Mouse (Mus musculus): ENCODE results near the gene Irf8.
A peak's percentile ranks its signal among the peaks of the same experiment; 100 is the strongest.

Gene Irf8

GRCm38 (mm10) chr8:120735770-120736481 lies at the start of gene Irf8:
Irf8 (plus strand) TSS chr8:120736358.
- DNase-seq: peak; percentile 92 to 93

- no peak for DNase-seq
Observed at GRCm38 (mm10) chr8:120686576-120686975, 49.6 kb upstream of the Irf8 start.

- DNase-seq: peak; percentile 40 to 68
Observed at GRCm38 (mm10) chr8:120687786-120688185, 48.4 kb upstream of the Irf8 start.

GRCm38 (mm10) chr8:120688511-120688910 lies 47.6 kb upstream of the Irf8 start:
- no peak for DNase-seq

- no peak for DNase-seq
Observed at GRCm38 (mm10) chr8:120692934-120693333, 43.2 kb upstream of the Irf8 start.

DNA sequence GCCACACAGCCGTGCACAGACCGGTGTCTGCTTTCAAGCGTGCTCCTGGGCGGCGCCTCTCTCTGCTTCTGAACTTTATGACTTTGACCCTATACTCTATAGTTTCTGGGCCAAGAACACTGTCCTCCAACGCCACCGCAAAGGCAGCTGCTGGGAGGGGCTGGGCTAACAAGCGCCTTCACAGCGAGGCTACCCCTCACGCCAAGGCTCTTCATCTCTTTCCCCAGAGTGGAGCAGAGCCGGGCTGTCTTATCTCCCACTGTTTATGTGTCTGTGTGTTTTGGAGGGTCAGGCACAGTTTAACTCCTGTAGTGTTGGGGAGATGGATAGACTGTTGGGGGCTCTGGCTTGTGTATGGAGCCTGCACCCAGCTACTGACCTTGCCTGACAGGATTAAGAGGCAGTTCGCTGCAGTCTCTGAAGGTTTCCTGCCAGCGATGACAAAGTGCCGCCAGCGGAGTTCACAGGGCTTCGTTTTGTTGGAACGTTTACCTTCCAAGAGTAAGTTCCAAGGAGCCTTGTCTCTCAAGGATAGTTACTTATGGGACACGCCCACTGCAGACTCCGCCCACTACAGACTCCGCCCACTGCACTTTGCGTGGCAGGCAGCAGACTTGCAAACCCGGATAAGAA lies 42.2 kb upstream of the Irf8 start:
- peak; percentile 68 to 87 for DNase-seq

GRCm38 (mm10) chr8:120696401-120697153 lies 39.6 kb upstream of the Irf8 start:
- peak; percentile 73 to 91 for DNase-seq

DNA sequence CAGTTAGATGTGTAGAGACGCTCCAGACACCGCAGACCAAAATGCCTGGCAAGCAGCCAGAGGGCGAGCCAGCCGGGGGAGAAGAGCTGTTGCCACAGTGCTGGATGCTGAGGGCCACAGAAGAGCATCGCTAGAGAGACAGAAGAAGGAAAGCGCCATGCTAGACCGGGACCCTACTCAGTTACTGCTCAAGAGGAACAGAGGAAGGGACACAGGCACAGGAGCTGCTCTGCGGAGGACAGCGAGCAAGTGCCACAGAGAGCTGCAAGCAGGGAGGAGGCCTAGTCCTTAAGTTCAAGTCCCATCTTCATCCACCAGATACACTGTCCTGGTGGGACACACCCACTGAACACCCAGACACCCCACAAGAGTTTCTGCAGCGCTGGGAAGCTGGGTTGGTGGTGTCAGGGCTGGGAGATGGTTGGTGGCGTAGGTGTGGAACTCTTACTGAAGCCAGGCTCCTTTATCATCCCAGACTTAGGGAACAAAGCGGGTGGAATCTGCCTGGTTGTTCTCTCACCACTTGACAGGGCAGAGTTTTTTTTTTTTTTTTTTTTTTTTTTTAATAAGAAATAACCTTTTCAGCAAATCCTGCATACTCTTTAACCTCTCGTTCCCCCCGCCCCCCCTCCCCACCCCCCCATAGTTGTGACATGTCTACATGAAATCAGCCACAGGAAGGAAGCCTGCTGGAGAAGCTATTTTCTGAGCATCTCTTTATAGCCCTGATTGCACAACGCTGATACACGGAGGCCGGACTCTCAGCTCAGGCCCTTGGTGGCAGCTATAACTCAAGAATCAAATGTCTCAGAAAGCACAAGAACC lies 38.8 kb upstream of the Irf8 start:
- peak; percentile 71 to 87 for DNase-seq

DNA sequence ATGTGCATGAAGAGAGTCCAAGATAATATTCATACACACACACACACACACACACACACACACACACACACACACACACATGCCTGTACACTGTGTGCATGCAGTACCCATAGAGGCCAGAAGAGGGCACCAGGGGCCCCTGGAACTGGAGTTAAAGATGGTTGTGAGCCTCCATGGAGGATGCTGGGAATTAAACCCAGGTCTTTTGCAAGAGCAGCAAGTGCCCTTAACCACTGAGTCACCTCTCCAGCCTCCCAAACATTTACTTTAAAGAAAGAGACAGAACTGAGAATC lies 38.2 kb upstream of the Irf8 start:
- no peak for DNase-seq

GRCm38 (mm10) chr8:120698426-120698825 lies 37.7 kb upstream of the Irf8 start:
- peak in 1 of 2 experiments; percentile 57 for DNase-seq

GRCm38 (mm10) chr8:120699079-120699478 lies 37.1 kb upstream of the Irf8 start:
- DNase-seq: peak in 1 of 2 experiments; percentile 55

DNA sequence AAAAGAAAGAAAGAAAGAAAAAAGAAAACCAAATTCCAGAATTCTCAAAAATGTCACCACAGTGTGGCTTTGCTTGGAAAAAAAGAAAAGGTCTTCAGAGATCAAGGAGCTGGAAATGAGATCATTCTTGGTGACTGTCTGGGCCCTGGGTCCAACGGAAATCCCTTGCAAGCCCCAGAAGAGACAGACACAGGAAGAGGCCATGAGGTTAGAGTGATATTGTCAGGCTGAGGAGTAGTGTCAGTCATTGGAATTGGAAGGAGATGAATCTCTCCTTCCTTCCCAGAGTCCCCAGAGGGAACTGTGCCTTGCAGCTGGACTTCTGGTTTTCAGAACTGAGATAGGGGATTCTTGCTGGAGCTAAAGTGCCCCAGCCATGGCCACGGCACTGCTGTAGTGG lies 36.6 kb upstream of the Irf8 start:
- DNase-seq: no peak

GRCm38 (mm10) chr8:120700053-120700452 lies 36.1 kb upstream of the Irf8 start:
- DNase-seq: no peak

GRCm38 (mm10) chr8:120701758-120702465 lies 34.2 kb upstream of the Irf8 start:
- no peak for DNase-seq

DNA sequence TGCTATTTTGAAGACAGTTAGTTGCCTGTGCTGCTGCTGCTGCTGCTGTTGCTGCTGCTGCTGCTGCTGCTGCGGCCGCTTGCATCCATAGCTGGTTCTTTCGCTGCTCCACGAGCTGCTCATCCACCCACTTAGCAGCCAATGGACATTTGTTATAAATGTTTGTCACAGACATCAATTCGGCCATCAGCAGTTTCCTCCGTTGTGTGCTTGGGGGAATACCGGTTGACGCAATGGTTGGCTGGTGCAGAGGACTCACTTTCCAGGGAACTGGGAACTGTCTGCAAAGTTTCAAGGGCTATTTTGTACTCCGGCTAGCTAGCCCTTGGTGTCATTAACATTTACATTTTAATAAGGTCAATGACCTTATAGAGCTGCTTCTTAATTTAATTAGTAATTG lies 32.0 kb upstream of the Irf8 start:
- DNase-seq: peak; percentile 50 to 66

GRCm38 (mm10) chr8:120705163-120705562 lies 31.0 kb upstream of the Irf8 start:
- DNase-seq: no peak

GRCm38 (mm10) chr8:120706193-120706592 lies 30.0 kb upstream of the Irf8 start:
- no peak for DNase-seq

- DNase-seq: no peak
Observed at GRCm38 (mm10) chr8:120709176-120709575, 27.0 kb upstream of the Irf8 start.

DNA sequence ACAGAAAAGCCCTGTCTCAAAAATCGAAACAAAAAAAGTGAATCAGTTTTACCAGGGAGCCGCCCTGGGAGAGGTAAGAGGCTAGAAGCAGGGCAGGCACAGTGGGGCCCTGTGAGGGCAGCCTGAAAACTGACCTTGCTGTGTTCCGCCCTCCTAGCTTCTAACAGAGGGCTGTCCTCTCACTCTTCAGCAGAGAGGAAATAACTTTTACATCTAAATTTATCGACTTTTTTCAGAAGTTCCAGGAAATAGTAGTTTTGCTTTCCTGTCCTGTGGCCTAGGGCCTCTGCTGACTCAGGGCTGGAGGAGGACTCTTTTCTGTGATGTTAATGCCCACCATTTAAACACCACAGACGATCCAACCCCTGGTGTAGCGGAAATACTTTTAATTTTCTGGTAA lies 21.0 kb upstream of the Irf8 start:
- no peak for DNase-seq

DNA sequence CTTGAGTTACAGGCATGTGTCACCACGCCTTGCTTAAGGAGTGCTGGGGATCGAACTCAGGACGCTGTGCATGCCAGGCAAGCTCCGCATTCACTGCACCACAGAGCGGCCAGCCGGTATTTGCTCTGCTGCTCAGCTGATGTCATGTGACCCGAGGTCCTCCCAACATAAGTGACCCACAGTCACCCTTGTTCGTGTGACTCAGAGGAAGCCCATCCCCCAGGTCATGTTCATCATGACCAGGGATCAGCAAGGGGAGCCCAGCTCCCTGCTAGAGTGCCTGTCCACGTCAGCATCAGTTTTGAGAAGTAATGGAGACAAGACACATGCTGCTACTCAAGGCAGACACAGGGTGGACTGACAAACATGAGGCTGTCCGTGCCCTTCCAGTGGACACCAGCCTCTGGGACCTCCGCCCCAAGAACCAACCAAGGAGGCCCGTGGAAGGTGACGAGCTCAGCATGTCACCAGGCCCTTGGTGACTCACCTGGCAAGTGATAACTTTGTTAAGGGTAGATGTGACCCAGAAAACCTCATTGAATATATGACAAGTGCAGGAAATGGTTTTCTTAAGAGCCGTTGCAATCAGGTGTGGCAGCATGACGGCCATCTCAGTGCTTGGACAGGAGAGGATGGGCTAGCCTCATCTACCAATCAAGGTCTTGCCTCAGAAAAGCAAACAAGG lies 20.0 kb upstream of the Irf8 start:
- no peak for DNase-seq

DNA sequence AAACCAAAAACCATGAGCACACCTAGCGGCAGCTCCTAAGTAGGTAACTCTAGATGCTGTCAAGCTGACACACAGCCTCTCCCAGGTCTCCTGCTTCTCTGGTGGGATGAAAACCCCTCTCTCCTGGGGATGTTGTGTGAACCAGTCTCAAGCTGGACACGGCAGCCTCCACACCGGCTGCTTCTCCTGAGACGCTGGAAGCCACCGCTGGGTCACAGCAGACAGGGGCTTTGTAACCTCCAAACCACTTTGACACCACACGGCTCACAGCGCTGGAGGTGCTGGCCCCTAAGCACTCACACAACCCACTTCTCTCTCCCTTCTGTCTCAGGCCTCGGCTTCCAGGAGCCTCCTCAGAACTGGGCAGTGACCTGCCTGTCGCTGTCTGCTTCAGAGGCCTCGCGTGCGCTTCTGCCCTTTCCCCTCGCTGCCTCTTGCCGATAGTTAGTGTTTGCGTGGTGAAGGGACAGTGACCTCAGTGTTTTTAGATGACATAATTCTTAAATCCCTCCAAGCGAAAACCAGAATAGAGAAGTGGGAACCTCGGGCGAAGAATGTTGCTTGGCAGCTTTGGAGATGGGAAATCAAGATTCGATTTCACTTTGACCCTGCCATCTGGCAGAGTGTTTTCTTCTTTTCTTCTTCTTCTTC lies 16.4 kb upstream of the Irf8 start:
- DNase-seq: no peak

Measured in lung, postnatal 4 days (tissue).